Mouse (Mus musculus) kidney, adult 2 months (tissue): ENCODE measurements around the gene Cops4. TPM values are rescaled to one million over a fixed set of nuclear protein-coding genes. Genes with fewer than 3 reads are reported as not detected.

Experiments used
- DNase-seq: peaks from one replicate; pipeline ENCODE4 v3.0.0; 2021
- H3K27ac ChIP-seq: fragments of 200-500 bp; 2 replicates; pipeline ENCODE4 v1.5.1; 2012; ENCODE audit warnings: low read depth, low read length, control low read depth, inconsistent platforms; ENCODE audit not compliant: insufficient read depth
- H3K27me3 ChIP-seq: fragments of 200-500 bp; replicated peaks from 2 replicates; pipeline ENCODE4 v1.6.1; 2012; ENCODE audit warnings: mild to moderate bottlenecking, moderate library complexity, low read length, inconsistent platforms; ENCODE audit not compliant: control insufficient read depth, insufficient read depth
- H3K36me3 ChIP-seq: fragments of 200-500 bp; 2 replicates; pipeline ENCODE4 v1.6.1; 2012; ENCODE audit warnings: mild to moderate bottlenecking, moderate library complexity, low read length, inconsistent platforms; ENCODE audit not compliant: control insufficient read depth, insufficient read depth
- H3K4me1 ChIP-seq: fragments of 200-500 bp; 2 replicates; pipeline ENCODE4 v1.6.1; 2011; ENCODE audit warnings: low read length; ENCODE audit not compliant: control insufficient read depth, insufficient read depth
- H3K4me3 ChIP-seq: fragments of 200-500 bp; 2 replicates; pipeline ENCODE4 v1.5.1; 2011; ENCODE audit warnings: mild to moderate bottlenecking, low read depth, low read length, control low read depth; ENCODE audit not compliant: insufficient read depth
- CTCF ChIP-seq: fragments of 200-500 bp; conservative IDR thresholded peaks from 2 replicates; pipeline ENCODE4 v1.5.1; 2011; ENCODE audit warnings: low read depth, mild to moderate bottlenecking, control low read depth, low read length, moderate library complexity, mixed read lengths; ENCODE audit not compliant: insufficient read depth, insufficient read length
- POLR2A ChIP-seq: fragments of 200-500 bp; IDR thresholded peaks from one replicate; pipeline ENCODE4 v1.6.1; 2011; ENCODE audit warnings: low read depth, low read length, control low read depth
- WGBS: fragments of 180-500 bp; shearing (Covaris S2); methylation state at CpG from one replicate; pipeline ENCODE4 v1.1.7; 2018; 5-methylcytosine and 5-hydroxymethylcytosine counted together
- polyA plus RNA-seq: library from polyadenylated mRNA; depleted of rRNA; stranded (reverse); fragments of >200 nt; gene quantifications from 2 replicates; pipeline ENCODE4 v1.2.3, GENCODE M21; 2012

Cops4 gene
- polyA plus RNA-seq, 1 experiment = 29.8 TPM

DNA sequence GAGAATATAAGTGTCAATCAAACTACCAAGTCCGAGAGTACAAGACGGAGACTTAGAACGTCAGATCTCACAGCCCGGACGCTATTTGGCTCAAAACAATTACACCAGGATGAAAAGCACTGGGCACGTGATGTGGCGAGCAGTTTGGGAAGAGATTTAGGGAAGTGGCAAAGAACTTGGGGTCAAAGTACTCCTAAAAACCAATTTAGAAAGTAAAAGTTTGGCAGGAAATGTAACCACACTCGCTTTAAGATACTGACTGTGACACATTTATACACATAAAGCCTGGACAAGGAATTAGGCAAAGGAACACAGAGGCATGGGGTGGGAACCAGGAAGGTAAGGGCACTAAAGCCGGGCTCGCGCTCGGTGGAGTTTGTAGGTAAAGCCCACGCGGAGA lies 38.9 kb downstream of the Cops4 start:
- Histone ChIP-seq H3K4me3 (no peak overlapping the region), H3K27me3 (no peaks in the 10 kb centered on the region), H3K27ac (no peak overlapping the region), H3K4me1 (peaks cover 7% of the 10 kb centered on the region), H3K36me3 (no peaks in the 10 kb centered on the region)
- no peak for TF ChIP-seq POLR2A
- TF ChIP-seq CTCF = no peak
- DNase-seq = peak; percentile 36
- 59% methylated on average over 14 of the region's 14 CpGs for WGBS

DNA sequence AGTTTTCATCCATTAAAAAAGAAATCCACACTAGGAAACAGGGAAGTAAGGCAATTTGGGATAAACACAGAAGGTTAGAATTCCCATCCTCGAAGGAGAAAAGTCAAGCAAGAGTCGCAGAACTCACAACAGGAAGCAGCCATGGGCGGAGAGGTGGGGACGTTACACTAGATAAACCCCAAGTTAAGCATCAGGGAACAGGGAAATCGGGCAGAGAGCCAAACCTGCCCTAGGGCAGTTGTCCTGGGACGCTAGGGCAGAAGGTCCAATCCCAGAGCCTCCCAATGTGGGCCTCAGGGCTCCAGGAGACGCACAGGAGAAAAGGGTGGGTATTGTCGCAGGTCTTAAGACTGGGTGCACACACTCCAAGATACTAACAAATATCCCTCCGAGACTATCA lies 39.4 kb downstream of the Cops4 start:
- peak; percentile 59 for DNase-seq
- H3K4me1 ChIP-seq = peaks cover 7% of the 10 kb centered on the region
- no peaks in the 10 kb centered on the region for H3K27me3 ChIP-seq
- WGBS = 36% methylated on average over 9 of the region's 9 CpGs
- no peak overlapping the region for H3K4me3 ChIP-seq
- H3K27ac ChIP-seq = no peak overlapping the region
- H3K36me3 ChIP-seq = no peaks in the 10 kb centered on the region
- TF ChIP-seq CTCF (no peak), POLR2A (no peak)

DNA sequence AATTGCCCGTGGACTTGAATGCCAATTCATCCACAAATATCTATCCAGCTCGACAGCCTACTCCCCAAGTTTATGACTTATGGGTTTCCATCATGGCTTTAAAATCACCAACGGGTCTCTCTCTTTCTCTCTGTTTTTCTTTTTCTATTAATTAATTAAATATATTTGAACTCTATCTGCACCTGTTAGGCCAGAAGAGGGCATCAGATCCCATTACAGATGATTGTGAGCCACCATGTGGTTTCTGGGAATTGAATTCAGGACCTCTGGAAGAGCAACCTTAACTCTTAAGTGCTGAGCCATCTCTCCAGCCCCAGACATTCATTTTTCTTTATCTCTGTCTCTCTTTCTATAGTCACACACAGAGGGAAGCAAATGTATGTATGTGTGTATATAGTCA lies 40.7 kb downstream of the Cops4 start:
- H3K4me3 ChIP-seq = no peak overlapping the region
- H3K36me3 ChIP-seq = no peaks in the 10 kb centered on the region
- no peaks in the 10 kb centered on the region for H3K27me3 ChIP-seq
- DNase-seq = peak; percentile 19
- no peak overlapping the region for H3K27ac ChIP-seq
- peaks cover 7% of the 10 kb centered on the region for H3K4me1 ChIP-seq
- WGBS = 77% methylated on average over 3 of the region's 3 CpGs
- TF ChIP-seq POLR2A (no peak), CTCF (no peak)

DNA sequence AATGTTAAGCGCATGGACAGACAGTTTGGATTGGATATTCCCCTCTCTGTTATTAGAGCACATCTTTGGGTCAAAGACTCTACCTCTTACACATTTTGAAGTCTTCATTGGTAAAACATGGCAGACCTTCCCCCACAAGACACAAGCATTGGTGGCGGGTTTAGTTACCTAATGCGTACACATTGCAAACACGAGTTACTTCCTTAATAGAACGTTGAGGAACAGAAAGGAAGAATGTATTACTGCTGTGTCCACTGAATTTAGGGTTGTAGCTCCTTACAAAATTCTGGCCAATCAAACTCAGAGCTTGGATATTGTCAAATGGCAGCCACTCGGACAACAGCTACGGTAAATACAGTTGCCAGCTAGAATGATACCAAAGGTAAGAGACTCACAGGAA lies 41.2 kb downstream of the Cops4 start:
- Histone ChIP-seq H3K36me3 (no peaks in the 10 kb centered on the region), H3K4me1 (peaks cover 7% of the 10 kb centered on the region), H3K27ac (no peak overlapping the region), H3K4me3 (no peak overlapping the region), H3K27me3 (no peaks in the 10 kb centered on the region)
- WGBS = 96% methylated on average over 7 of the region's 7 CpGs
- TF ChIP-seq CTCF (no peak), POLR2A (no peak)
- DNase-seq = no peak

DNA sequence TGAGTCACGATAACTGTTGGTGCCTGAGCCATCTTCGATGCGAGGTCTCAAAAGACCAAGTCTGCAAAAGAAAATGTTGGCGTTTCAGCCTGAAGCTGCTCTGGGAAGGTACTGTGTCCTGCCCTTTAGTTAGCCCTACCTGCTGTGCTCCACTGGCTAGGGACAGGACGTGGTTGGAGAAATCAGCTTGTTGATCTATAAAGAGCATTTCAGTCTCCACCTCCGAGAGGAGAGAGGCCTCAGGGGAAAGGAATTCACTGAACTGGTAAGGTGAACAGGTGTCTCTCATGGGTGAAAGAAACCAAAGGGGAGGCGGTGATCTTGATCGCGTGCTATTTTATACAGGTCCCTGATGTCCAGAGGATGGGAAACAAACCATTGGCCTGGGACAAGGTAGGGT lies 44.6 kb downstream of the Cops4 start:
- Histone ChIP-seq H3K4me1 (peaks cover 6% of the 10 kb centered on the region; the same call in 1 of the 2 replicates), H3K36me3 (no peaks in the 10 kb centered on the region), H3K4me3 (no peak overlapping the region), H3K27me3 (no peaks in the 10 kb centered on the region), H3K27ac (no peak overlapping the region)
- TF ChIP-seq POLR2A = no peak
- no peak for TF ChIP-seq CTCF
- DNase-seq = no peak
- WGBS = 54% methylated on average over 9 of the region's 9 CpGs

DNA sequence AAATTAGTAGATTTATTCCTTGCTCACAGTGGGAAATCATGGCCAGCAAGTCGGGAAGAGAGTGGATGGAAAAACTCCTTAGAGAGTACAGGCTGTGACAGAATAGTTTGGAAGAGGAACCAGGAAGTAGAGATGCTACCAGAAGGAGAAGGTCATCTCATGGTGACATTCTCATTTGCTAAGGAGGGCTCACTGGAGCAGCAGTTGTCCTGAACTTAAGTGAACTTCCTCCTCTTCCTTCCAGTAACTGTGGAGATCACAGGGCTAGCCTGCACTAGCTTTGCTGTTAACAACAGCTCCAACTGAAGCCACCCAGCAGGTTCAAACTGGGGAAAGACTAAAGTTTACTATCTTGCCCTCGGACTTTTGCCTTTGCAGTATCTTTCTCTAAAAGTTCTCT lies 48.7 kb downstream of the Cops4 start:
- 34% methylated on average over 2 of the region's 2 CpGs for WGBS
- Histone ChIP-seq H3K27me3 (no peaks in the 10 kb centered on the region), H3K36me3 (no peaks in the 10 kb centered on the region), H3K27ac (peak overlapping the region; percentile 82), H3K4me1 (peaks cover 6% of the 10 kb centered on the region; the same call in 1 of the 2 replicates), H3K4me3 (no peak overlapping the region)
- peak; percentile 61 for DNase-seq
- TF ChIP-seq CTCF (no peak), POLR2A (no peak)

DNA sequence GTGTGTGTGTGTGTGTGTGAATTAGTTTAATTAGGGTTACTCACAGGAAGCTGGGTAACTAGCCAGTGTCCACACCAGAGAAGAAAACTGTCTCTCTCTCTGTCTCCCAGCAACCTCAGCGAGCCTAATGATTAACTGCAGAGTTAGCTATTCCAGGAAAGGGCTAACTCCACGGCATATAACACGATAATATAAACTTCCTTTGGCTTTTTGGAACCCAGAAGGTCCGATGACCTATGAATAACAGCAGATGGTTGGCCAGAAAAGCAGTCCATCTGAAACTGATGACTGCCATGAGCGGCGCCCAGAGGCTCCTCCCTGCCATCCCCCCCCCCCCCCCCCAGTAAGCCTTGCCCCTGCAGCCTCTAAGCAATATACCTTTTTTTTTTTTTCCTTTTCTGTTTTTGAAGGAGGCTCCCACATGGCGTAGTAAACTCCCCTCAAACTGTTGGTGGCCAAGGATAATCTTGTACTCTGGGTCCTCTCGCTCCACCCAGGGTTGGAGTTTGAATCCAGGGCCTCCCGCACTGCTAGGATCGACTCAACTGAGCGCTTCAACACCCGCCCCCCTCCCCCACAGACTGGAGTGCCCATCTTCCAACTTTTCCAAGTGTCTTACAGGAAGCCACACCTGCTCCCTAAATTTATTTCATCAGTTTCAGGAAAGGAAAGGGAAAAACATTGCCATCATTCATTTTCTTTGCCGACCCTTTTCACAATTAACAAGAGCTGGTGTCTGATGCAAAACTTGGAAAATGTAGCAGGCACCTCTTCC lies 49.3 kb downstream of the Cops4 start:
- no peak for TF ChIP-seq CTCF
- TF ChIP-seq POLR2A = no peak
- peaks cover 6% of the 10 kb centered on the region; the same call in 1 of the 2 replicates for H3K4me1 ChIP-seq
- WGBS = 13% methylated on average over 13 of the region's 13 CpGs
- peak; percentile 87 for DNase-seq
- H3K27ac ChIP-seq = peak overlapping the region; percentile 82
- H3K36me3 ChIP-seq = no peaks in the 10 kb centered on the region
- H3K27me3 ChIP-seq = no peaks in the 10 kb centered on the region
- H3K4me3 ChIP-seq = 0 out of 2 replicates have a peak overlapping the region, but pooled peaks have one; percentile 10
